Mouse (Mus musculus): ENCODE measurements around the gene AI854703.

DNA sequence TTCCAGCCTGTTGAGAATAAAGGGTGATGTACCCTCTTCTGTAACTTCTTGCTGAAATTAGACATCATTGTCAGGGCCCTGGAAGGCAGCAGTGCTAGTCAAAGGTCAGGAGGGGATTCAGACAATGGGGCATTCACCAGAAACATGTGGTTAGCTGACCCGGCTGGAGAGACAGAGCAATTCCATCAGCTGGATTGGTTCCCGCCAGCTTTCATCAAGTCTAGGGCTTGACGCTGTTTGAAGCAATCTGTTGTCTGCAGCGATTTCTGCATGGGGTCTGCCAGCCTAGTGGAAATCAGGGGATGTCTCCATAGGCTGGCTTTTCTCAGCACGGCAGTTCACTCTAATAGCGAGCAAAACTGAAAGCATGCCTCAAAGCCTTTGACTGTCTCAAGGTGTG is 10.0 kb downstream of the AI854703 start:
- TF ChIP-seq CTCF (IDR thresholded peaks at IDR 0.05; ENCODE audit: insufficient read depth, low read length) (no peak), POLR2A (IDR thresholded peaks at IDR 0.05; ENCODE audit: borderline replicate concordance, extremely low read depth, low read depth, low read length) (no peak)
